Mouse (Mus musculus) thymus, postnatal 25 days (tissue): ENCODE measurements around the gene Stambpl1.
"Not testable (repeated sequence)": the region's sequence is repeated elsewhere in the genome, so short reads cannot be mapped to it uniquely, and the experiment has no call there.

ENCODE experiments used
- DNase-seq: peaks from one replicate; pipeline ENCODE4 v3.0.0; 2022

Stambpl1 gene

DNA sequence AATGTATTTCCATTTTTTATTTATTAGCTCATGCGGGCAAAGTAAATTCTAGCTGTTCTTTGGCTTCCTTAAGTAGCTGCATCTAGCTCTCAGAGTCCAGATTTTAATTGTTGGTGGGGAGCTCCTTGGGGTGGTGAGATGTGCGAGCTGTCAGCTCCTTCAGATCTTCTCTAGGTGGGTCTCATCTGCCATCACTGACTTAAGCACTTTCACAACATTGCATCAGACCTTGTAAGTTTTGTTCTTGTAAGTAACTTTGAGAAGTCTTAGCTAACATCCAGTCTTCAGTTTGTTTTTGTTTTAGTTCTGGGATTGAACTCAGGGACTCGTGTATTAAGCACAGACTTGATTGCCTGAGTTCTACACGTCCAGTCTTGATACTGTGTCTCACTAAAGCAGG, 6.9 kb downstream of the Stambpl1 start:
- no peak for DNase-seq

DNA sequence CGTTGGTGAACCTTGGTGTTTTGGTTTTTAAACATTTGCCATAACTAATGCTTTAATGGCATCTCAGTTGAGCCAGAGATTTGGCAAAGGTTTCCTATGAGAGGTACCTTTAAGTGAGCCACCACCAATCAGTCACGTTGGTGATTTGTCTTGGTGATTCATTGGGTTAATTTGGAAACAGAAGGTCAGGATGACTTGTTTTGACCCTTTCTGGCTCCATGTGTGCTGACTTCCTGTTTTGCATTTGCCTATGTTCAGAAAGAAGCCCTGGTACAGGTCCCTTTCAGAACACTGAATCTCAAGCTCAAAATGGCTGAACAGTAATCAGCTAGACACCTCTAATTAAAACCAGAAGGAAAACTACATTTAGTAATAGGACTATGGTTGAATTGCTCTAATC, 7.5 kb downstream of the Stambpl1 start:
- DNase-seq, result no peak

DNA sequence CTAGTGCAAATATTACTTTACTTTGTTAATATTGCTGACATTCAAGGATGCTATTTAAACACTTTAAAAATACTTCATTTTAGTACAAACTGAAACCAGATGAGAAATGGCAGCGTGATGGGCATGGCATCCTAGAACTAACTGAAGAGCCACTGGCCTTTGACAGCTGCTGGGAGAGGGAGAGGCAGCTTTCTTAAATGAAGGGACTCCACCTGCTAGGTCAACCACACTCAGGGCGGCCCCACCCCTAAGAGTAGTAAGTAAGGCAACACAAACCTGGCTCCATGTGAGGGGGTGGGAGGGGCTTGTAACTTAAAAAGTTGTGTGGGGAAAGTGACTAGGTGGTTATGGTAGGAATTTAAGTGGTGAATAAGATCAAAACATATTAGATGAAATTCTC, 10.6 kb downstream of the Stambpl1 start:
- no peak for DNase-seq

DNA sequence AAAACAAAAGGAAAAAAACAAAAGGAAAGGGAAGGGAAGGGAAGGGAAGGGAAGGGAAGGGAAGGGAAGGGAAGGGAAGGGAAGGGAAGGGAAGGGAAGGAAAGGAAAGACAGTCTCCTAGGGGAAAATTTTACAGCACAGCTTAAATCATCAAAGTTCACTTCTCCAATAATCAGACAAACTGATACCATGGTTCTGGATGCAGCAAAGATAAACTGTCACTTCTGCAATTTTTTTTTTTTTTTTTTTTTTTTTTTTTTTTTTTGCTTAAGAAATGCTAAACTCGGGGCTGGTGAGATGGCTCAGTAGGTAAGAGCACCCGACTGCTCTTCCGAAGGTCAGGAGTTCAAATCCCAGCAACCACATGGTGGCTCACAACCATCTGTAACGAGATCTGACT, 14.1 kb downstream of the Stambpl1 start:
- DNase-seq, result not testable (repeated sequence)

DNA sequence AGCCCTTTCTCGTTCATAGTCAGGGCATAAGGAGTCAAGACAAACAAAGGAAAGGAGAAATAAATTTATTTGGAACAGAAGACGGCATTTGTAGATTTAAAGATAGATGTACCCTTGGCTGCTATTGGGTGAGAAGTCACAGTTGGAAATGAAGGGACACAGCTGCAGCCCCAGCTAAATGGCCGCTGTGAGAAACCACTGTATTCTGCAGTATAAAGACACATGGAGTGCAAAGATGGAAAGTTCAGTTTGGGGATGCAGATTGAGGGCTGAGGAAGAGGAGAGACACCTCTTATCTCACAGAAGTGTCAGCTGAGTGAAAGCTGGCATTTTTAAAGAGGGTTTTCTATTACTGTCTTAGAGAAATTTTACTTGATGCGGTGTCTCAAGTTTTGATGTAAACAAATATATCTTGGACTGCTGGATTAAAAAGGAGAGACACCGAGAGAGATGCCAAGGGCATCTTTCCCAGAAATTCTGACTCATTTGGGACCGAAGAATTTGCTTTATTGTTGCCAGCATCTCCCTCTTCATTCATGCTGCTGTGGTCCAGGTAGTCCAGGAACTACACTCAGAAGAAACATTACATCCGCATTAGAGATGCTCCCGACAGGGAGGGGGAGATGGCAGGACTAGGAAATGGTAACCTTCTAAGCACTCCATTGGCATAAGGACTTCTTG, 14.9 kb downstream of the Stambpl1 start:
- no peak for DNase-seq

DNA sequence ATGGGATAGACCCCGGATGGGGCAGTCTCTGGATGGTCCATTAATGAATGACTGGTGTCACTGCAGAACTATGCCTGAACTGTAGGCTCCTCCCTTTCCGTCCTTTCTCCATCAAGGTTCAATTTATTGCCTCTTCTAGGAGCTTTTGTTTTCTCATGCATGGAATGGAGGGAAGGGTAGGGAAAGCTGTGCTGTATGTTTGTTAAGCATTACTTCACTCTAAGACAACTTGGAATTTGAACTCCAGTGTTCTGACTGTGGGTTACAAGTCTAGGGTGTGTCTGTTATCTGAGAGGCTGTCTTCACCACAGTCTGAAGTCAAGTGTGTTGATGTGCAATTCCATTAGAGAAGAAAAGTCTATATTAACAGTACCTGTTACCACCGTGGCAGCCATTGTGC, 17.0 kb downstream of the Stambpl1 start:
- DNase-seq, result no peak

DNA sequence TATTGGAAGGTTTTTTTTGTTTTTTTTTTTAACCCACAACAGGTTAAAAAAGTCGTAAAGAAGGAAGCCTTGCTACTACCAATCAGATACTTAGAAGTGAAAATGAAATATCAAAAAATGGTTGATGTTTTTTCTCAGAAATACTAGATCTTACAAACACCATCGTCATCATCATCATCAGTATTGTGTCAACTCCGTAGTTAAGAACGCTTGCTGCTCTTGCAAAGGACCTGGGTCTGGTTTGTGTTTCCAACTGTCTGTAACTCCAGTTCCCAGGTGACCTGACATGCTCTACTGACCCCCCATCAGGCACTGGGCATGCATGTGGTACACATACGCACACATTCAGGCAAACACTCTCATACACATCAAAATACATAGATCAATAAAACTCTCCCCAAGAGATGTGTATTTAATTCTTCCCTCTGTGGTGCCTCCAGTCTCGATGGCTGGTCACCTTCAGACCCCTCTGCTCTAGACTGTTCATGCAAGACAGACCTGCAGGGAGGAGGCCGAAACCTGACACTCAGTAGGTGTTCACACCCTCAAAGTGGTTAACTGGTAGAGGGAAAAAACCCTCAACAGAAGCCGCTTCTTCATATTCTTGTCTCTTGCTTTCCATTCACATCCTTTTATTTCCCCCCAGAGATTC, 18.0 kb downstream of the Stambpl1 start:
- no peak for DNase-seq

DNA sequence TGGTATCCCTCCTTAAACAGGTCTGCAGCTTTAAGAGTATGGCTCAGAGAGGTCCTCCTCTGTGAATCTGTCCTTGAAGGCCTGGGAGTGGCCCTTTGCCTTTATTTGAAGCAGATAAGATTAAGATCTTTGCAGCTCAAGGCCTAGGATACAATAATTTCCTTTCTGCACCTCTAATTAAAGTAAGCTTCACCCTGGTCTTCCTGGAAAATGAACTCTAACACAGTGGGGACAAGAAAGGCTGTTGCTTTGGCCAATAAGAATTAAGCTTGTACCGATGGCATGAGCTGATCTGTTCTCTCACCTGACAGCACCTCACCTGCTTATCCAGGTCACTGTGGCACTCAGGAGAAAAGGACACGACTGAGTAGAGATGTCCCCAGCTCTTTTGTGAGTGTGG, 18.8 kb downstream of the Stambpl1 start:
- DNase-seq, result no peak

DNA sequence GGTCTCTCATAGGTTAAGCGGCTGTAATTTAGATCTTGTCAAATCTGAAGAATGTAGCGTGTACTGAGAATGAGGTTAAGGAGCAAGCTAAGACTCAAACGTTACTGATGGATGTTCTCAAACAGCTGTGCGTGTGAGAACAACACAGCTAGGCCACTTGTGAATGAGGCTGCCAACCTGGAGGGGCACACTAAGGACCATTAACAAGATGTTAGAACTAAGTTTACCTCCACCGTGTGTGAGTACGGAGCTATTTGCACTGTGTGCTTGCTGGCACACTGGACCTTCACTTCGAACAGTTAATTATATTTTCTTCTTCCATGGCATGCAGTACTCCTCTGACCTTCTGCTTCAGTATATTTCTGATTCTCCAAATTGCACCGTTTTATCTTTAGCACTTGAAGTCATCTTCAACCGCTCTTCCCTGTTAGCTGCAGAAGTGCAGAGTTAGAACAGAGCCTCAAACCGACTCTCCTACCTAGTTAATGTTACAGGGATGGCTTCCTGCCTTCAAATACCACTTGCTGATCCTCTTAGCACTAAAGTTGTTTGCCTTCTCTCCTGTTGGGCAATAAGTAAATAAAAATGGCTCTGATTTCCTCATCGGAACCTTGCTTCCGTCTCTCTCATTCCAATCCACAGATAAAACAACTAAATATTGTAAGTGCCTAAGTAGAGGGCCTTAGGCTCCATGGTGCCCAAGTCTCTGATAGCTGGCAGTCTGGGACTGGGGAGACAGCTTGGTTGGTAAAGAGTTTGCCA, 20.6 kb downstream of the Stambpl1 start:
- no peak for DNase-seq

DNA sequence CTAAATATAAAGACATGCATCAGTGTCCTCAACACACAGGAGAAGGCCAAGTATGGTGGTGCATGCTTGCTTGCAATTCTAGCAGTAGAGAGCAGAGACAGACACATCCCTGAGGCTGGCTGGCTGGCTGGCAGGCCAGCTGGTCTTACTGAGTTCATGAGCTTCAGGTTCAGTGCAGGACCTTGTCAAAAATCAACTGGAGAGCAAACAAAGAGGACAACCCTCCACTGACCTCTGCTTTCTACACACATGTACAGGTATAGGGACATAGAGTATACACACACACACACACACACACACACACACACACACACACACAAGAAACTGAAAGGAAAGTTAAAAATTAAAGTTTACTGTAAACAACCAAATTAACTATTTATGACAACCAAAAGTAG, 21.2 kb downstream of the Stambpl1 start:
- DNase-seq, result no peak

DNA sequence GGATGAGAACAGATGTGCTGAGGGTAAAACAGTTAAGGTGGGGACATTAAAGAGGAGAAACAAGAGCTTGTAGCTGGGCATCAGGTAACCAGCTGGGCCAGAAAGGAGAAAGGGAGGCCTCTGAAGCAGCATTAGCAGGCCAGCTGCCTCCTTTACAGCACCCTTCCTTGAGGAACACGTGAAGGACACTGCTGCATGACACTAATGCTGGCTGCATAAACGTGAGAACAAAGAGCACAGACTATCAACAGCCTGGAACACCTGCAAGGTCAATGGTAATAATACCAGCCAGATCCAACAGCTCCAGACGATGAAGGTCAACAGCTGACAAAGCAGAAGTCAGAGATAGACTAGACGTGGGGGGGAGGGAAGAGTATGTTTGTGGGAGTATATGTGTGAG, 22.1 kb downstream of the Stambpl1 start:
- no peak for DNase-seq

DNA sequence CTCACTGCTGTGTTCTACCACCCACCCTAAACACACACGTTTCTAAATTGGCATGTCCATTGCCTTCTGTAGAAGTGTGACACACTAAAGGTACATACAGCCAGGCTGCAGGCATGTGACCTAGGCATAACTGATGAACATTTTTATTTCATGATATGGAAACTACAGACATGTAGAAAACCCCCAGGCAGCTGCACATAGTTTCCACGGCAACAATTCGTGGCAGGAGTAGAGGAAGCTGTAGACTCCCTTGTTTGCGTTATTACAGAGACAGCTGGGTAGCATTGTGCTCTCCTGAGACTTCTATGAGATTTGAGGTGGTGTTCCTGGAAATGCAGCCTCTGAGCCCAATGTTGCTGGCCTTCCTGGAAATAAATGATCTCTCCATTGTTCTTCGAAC, 24.9 kb downstream of the Stambpl1 start:
- DNase-seq, result peak; percentile 64

DNA sequence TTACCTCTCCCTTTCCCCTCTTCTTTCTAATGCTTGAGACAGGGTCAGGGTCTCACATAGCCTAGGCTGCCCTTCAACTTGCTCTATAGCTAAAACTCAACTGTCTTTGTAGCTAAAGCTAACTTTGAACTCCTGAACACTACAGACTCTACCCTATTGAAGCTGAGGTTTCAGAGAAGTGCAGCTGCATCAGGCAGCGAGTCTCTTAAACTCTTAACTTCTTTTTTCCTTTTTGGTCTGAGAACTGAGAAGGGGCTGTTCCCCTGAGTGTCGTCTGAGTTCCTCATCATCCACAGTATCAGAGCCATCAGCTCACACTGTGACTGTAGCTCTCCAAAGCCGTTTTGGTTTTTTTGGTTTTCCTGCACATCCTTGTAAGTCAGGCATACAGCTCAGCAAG, 25.7 kb downstream of the Stambpl1 start:
- peak; percentile 51 for DNase-seq

DNA sequence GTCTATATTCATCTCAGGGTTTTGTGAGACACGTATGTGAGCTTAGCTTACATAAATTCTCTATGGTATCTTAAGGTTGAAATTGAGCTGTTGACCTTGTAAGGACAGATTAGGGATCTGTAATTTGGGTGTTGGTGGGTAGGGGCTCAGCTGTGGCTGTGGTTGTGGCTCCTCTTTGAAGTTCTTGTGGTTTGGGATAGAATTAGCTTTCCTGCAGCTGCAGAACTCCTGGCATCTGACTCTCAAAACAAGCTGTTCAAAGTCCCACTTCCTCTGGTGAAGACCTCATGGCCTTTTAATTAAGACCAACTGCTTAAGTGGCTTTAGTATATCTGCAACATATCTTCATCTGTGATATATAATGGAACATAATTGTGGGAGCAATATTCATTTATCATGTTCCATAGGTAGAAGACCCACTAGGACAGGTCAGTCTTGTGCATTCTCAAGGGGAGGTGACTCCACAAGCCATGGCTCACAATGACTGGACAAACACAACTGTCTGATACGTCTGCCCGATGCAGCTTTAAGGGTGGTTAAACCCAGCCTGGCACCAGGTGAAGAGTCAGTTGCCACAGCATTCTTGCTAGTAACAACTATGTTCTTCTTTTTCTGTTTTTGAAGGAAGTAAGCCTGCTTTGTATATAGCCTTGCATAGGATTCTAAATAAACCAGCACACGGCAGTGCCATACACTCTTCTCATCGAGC, 27.4 kb downstream of the Stambpl1 start:
- peak; percentile 61 for DNase-seq

DNA sequence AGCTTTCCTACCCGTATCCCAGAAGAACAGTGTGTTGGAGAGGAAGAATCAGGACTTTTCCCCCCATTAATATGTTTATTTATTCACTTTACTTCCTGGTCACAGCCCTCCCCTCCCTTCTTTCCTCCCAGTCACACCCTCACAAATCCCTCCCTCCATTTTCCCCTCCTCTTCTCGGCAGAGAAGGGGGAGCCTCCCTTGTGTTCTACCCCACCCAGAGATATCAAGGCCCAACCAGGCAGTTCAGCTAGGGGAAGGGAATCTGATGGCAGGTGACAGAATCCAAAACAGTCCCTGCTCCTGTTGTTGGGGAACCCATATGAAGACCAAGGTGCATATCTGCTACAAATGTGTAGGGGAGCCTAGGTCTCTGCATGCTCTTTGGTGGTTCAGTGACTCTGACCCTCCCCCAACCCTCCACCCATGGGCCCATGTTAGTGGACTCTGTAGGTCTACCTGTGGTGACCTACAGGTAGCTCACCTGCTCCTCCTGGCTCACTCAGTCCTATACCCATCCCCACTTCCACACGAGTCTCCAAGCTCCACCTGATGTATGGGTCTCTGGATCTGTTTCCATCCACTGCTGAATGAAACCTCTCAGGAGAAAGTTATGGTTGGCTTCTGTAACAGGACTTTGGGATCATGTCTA, 28.8 kb downstream of the Stambpl1 start:
- no peak for DNase-seq

DNA sequence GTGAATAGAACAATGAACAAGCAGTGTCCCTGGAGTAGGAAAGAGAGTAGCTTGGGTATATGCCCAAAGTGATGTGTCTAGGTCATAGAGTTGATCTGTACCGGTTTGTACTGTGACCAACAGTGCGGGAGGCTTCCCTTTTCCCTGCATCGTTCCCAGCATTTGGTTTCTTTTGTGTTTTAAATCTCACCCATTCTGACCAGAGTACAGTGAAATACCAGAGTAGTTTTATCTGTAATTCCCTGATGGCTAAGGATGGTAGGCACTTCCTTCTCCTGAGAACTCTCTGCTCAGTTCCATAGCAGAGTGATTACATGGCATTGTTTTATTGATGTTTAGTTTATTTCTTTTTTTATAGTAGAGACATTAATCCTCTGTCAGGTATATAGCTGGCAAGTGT, 30.8 kb downstream of the Stambpl1 start:
- no peak for DNase-seq

DNA sequence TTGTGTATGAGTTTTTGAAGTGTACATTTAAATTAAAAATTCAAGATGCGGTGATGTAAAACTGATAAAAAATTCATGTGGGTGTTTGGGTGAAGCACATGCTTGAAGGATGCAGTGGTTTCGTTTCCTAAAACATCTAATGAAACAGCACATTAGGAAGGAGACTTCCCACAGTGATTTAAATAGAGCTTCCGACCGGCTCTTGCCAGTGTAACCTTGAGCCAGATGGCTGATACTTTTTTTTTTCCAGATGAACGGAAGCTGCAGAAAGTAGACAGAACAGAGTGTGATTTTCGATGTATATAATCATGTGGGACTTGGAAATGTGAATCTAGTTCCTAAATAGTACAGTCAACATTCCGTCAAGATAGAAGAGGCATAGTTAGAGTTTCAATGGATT, 39.6 kb downstream of the Stambpl1 start:
- DNase-seq, result no peak

DNA sequence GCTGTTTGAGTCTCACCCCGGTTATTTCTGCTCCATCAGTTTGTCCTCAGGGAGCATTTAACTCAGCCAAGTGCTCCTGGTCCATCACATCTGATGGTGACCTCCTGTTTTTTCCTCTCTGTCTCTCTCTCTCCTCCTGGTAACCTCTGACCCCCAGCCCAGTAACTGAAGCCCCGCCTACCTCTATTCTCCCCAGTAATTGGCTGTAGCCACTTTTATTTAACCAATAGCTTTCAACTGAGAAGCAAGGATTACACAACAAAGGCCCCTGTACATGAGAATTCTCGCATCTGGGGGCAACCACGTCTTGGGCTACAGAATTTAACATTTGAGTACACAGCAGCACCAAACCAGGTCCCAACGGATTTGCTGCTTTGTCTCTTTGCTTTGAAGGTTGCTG, 40.3 kb downstream of the Stambpl1 start:
- DNase-seq, result no peak

DNA sequence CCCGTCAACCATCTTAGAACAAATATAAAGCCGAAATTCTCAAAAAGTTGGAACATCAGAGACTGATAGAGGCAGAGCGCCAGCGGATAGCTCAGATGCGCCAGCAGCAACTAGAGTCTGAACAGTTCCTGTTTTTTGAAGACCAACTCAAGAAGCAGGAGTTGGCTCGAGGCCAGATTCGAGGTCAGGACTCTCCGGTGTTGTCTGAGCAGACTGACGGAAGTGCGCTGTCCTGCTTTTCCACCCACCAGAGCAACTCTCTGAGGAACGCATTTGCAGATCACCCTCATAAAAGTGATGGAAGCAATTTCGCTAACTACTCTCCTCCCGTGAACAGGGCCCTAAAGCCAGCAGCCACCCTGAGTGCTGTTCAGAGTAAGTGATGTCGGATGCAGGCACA, 41.9 kb downstream of the Stambpl1 start:
- DNase-seq, result no peak

DNA sequence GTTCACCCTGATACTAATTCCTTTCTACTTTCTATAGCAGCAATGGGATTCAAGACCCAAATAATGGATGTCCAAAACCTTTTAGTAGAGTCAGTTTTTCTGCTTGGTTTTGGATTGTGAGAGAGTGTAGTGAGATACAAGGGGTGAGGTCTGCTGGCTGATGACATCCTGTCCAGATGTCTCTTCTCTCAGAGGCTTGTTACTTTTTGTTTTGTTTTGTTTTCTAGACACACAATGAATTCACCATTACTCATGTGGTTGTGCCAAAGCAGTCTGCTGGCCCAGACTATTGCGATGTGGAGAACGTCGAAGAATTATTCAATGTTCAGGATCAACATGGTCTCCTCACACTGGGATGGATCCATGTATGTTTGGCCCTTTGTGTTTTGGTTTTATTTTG, 44.0 kb downstream of the Stambpl1 start:
- no peak for DNase-seq

DNA sequence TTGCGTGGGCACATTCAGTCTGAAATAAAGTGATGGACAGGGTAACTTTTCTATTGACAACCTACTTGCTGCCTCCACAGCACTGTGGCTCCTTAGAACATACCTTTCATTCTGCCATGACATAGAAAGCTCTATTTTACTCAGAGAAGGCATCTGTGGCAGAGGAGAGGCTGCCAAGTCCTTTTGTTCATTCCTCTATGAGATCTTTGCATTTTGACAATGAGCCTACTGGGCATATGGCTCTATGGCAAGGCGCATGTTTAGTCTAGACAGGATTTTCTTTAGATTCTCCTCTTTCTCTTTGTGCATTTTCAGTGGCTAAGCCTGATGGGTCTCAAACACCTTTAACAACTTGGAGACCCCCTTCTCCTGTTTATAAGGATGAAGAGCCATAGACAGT, 45.7 kb downstream of the Stambpl1 start:
- no peak for DNase-seq

DNA sequence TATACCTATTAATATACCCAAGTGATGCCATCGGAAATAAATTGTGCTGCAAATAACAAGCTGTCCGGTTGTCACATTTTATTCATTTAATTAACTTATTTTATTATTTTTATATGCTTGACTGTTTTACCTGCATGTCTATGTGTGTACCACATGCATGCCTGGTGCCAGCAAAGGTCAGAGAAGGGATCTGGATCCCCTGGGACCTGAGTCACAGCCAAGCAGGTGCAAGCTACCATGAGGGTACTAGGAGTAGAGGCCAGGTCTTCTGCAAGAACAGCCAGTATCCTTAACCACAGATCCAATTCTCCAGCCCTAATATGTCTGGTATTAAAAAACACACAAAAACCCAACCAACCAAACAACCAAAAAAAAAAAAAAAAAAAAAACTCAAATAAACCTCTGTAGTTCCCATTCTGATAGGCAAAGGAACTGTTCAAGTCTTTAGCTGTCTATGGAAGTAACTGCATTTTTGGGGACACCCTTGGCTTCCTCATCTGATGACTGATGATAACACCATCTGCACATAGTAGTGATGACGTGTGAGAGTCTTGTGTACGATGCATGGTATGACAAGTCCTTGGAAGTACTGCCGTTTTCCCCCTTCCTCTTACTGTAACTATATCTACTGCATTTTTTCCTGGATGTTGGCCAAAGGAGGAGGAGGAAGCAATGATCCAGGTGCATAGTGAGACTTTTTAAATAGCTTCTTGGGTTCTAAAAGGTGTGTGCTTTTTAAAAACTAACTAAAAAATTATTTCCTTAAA, 48.4 kb downstream of the Stambpl1 start:
- no peak for DNase-seq
